Mouse (Mus musculus) frontal cortex, adult (tissue): ENCODE results near the gene 1700016C15Rik.

ENCODE experiments used
- ATAC-seq: cut with Nextera tagmentation; 2 replicates; pipeline ENCODE4 v1.9.2; 2017; ENCODE audit warnings: mild to moderate bottlenecking, moderate library complexity, mixed read lengths; ENCODE audit not compliant: low TSS enrichment

Gene 1700016C15Rik

DNA sequence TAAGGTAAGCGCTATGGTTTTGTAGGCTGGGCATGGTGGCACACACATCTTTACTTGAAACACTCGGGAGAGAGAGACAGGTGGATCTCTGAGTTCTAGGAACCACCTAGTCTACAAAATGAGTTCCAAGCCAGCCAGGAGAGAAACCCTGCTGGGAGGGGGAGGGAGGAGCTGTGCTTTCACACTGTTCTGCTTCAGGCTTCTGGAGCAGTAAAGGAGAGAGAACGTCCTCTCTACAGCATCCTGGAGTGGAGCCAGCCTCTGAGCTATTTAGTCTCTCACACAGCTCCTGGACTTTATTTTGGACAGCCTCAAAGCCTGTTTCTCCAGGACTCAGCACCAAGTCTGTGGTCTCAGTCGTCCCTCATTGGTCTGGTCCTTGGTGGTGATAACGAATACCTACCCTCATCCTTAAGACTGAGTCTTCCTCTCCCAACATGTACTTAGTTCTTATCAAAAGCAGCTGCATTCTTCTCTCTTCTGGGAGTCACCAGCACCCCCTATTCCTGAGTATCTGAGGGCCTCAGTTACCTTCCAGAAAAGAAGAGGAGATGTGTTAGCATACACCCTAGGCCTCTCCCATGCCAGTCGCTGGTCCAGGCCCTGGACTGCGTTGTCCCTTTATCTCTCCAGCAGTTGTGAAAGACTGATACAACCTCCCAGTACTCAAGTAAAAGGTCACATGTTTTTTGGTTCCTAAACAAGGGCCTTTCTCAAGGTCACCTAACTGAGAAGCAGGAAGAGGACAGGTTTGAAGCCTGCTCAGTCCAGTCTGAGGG lies 12.4 kb upstream of the 1700016C15Rik start:
- ATAC-seq: peak; percentile 65

DNA sequence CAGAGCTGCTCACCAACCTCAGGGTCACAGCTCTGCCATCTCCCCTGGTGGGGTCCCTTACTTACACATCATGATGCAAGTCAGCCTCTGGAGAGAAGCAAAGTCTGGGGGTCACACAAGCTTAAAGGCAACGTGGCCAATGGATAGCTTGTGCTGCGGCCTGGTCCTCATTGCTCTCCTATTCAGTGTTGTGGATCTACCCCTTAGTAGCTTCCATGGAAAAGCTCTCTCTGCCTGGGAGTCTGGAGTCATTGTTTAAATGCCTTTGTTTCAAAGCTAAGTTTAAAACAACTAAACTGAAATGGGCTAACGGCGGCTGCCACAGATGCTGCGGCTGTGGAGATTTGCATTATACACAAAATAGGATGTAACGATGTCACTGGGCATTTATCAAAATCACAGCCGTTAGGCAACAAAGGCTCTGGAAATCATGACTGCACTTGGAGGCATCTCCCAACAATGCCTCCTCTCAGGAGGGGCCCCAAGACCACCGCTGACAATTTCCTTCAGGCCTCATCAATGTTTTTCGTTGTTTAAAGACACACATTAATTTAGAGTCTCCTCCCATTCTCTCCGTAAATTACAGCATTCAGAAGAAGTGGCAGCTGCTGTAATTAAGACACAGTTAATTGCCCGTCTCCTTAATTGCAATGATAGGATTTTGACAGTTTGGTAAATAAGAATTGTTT lies 11.1 kb upstream of the 1700016C15Rik start:
- ATAC-seq: no peak

DNA sequence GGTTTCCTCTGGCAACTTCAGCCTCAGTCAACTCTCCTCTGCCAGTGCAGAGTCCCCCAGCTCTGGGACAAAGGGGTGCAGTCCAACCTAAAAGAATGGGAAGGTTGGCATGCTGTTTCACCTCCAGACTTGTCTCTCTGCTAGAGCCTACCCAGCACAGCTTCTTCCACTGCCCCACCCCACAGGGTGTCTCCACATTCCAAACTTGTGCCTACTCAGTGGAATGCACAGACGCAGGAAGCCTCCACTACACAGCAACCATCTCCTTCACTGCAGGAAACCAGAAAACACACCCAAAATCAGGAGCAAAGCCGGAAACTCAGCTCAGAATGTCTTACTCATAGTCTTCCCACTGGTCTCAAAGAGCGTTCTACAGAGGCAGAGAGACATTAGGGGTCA lies 10.6 kb upstream of the 1700016C15Rik start:
- no peak for ATAC-seq

DNA sequence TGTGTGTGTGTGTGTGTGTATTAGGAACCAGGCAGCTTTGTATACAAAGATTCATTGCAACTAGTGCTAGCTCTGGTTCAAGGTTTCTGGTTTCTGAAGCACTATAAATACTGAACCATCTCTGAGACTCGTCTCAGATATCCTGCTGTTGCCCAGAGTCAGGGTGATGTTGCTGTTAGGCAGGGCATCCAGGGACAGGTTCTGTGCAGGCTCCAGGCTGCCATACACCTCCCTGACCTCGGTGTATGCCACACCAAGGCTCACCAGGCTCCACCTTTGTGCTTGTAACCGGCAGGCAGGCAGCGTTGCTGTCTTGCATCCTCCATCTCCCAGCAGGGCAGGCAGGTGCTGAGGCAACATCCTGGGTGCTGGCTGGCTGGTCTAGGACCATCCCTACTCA lies 5.8 kb upstream of the 1700016C15Rik start:
- no peak for ATAC-seq

DNA sequence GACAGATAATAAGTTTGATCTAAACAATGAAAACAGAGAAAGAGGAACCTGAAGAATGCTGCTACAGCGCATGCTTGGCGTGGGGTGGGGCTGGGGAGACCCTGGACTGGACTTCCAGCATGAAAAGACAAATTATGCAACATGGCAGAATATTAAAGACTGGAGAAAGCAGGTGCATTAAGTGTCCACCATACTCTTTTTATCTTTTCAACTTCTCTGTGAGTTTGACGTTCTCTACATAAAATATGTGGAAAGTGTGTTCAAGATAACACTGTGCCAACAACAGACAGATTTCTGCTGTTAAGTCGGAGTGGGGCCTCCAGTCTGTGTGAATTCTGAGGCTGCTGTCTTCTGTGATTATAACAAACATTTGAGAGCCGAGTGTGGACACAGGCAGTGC lies 2.7 kb upstream of the 1700016C15Rik start:
- no peak for ATAC-seq

DNA sequence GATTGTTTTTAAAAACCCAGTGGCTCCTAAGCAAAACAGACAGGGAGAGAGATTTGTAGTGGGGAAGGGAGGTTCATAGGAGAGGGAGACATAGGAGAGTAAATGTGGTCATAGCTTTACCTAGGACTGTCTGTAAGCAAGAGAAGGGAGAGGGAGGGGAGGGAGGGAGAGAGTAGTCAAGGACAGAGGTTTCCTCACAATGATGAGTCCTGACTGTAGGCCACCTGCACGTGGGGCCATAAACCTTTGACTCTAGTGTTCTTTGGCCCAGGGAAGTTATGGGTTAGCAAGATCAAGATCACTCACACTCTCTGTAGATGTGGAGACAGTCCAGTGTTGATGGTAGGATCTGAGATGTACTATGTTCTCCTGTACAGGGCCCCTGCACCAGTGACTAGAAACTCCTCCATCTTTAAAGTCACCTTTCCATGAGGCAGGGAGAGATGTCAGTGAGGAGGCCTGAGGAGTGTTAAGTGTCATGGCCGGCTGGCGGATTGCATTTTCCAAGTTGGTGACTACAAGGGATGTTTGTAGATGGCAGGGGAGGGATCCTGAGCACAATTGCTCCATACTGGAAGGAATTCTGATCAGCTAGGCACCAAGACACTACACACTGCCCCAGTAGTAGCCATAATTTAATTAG lies 1.6 kb upstream of the 1700016C15Rik start:
- ATAC-seq: no peak

DNA sequence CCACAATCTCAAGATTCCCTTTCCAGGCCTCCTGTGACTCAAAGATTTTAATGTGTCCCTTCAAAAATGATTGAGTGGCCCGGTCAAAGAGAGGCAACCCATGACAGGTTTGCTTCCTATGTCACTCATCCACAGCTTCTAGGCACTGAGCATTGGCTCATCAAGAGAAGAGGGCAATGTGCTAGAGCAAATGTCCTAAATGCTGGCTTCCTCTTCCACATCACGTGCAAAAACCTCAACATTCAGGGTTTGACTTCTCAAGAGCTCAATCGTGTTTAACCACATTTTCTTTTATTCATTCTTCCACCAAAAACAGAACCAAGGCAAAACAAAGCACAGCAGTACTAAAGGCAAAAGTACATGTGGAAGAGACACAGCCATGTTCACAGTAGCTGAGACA lies 2.4 kb downstream of the 1700016C15Rik start:
- ATAC-seq: no peak

DNA sequence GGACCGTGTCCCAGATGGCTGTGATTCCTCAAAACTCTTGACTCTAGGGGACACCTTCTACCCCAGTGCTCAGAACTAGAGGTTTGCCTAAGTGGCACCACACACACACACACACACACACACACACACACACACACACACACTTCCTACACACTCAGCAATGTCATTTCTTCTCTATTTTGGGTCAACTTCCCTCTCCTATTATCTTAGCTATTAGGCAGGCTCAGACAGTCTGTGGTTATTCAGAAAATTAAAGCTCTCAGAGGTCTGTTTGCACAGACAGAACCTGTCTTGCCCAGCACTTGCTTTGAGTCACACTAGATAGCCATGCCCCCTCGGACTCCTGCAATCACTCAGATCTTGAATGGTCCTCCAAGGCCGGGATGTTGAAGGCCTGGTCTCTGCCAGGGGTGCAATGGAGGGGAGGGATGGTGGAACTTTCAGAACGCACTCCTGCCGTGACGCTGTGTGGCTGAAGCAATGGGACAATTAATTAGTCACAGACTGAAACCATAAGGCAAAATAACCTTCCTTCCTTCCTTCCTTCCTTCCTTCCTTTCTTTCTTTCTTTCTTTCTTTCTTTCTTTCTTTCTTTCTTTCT lies 8.0 kb downstream of the 1700016C15Rik start:
- ATAC-seq: no peak

DNA sequence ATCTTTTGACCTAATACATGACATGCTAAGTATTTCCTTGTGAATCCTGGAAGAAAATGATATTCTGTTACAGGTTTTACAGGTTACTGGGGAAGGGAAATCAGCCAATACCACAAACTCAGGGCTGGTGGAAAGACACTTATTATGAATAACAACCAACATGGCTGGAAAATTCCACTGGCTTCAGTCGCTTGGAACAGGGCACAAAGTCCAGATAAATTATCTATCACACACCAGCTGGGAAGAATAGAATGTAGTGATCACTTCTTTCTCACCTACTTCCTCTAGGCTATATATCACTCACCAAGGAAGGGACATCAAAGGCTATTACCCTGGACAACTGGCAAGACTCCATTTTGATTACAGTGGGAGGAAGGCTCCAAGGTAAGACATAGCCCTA lies 11.1 kb downstream of the 1700016C15Rik start:
- no peak for ATAC-seq

DNA sequence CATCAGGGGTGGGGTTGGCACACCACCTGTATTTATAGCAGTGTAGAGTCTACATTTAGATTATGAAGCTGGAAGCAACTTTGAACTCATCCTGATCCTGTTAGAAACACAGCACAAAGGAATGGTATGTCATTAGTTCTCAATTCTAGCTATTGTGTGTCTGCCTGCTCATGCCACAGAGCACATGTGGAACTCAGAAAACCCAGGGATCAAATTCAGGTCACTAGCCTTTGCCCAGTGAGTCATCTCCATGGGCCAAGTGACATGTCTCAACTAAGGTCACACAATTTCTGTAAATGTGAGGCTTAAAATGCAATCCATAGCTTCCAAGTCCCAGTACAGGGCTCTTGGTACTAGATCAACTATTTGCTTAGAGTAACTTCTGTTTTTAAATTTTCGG lies 12.5 kb downstream of the 1700016C15Rik start:
- no peak for ATAC-seq

DNA sequence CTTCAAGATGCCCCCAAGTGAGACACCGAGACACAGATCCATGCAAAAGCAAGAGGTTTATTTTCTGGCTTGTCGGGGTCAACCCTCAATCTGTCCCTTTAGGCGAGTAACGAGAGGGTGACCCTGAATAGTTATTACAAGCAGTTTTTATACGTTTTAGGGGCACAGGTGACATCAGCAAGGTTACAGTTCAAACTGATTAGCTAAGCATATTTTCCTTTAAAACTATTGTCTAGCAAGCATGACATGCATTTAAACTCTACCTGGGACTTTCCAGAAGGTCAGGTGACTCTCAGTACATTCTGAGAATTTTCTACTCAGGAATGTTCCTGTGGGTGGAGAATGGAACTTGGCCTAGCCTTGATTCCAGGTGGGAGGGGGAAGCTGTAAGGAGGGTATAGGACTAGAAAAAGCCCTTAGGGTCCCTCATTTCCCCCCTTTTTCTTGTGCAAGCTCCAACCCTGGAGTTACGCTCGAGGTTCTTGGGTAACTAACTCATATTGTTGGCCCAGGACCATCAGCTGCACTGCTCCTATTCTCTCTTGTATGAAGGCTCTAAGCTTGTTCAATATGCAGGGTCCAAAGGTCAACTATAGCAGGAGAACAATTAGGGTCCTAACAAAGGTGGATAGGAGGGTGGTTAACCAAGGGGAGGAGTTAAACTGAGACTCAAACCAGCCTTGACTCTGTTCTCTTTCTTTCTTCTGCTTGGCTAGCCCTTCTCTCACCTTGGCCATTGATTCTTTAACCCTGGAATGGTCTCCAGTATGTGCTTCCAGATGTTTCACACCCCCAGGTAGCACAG lies 15.1 kb downstream of the 1700016C15Rik start:
- ATAC-seq: no peak

DNA sequence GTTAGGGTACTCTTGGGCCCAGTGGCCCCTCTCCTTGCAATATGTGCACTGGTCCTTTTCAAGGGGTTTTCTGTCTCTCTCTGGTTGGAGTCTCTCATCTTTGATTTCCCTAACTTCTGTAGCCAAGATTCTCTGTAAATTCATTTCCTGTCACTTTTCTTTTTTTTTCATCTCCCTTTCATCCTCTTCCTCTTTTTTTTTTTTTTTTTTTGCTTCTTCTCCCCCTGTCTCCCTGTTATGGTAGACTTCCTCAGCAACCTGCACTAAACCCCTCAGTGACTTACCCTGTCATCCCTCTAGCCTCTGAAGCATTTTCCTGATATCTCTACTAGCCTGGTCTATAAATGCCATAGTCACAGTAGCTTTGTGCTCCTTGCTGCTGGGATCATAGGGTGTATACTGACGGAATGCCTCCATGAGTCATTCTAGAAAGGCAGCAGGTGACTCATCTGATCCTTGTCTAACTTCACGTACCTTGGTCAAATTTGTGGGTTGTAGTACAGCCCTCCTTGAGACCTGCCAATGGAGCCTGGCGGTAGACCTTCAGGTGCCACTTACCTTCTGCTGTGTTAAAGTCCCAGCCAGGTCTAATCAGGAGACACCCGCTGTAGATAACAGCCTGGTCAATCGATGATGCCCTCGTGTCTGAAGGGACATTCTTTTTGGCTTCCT lies 18.4 kb downstream of the 1700016C15Rik start:
- ATAC-seq: no peak

DNA sequence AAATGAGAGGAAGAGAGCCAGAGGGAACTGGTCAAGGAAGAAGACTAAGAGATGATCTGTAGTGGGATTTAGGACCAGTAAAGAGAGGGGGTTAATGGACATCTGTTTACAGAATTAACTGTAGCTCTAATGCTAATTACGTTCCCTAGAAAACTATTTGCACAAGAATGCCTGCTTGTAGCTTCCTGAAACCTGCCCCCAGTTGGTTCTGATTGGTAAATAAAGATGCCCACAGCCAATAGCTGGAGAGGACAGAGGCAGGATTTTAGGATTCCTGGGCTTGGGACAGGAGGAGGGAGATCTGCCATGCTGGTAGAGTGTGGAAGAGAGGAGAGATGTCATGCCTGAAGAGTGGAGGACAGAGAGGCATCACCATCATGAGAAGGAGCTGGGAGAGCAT lies 23.9 kb downstream of the 1700016C15Rik start:
- no peak for ATAC-seq

DNA sequence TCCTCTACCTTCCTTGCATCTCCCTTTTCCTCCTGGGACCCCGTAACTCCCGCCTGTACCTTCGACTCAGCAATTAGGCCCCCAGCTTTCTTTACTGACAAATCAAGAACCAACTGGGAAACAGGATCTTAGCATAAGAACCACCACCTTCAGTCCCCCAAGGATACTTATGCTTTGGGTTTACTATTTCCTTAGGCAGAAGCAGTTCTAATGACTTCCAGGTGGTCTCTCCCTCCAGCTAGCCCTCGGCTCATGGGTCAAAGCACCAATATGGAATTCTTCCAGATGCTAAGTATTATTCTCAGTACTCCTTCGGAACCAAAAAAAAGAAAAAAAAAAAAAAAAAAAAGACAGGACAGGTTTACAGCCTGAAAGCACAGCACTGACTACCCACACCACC lies 27.6 kb downstream of the 1700016C15Rik start:
- no peak for ATAC-seq

DNA sequence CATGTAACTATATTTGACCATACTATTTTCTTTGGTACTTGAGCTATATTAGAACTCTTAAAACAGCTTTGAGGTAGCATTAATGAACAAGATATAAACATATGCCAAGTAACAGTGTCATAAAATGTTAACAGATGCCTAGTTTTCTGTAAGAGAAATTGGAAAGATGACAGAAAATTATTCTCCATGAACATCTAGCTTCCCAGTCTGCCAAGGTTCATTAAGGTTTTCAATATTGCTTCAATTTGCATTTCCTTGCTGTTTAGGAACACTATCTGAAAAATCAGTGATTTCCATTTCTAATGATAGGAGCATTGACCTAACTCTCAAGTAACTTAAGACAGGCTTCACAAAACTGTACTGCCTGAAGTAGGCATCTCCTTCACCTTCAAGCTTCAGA lies 39.3 kb downstream of the 1700016C15Rik start:
- ATAC-seq: no peak

DNA sequence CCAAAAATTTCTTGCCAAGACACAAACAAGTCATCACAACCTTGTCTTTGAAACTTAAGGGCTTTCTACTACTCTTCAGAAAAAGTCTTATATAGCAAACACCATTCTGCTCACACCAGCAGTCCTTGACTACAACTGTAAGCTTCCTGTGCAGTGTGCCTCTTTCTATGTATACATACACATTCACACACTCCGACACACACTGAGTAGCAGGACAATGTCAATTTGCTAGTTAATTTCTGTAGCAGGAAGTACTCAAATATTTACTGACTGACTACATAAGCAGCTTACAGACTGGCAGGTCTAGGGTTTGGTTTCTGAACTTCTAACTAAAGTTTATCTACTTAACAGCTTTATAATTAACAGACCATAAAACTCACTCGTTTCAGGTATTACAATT lies 47.8 kb downstream of the 1700016C15Rik start:
- no peak for ATAC-seq

DNA sequence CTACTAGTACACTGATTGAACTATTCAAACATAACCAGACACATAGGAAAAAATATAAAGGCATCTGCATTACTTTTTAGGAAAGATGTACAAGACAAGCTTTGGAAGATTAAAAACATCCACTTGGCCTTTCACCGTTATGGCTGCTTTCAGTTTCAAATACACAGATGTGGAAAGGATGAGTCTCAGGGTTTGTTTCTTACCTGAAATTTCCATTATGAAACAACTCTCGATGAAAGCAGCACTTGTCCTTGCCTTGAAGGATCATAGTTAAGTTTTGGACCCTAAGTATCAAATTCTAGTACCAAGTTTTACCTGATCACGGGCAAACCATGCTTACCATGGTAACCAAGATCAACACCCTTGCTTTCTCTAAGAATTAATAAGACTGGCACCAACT lies 63.2 kb downstream of the 1700016C15Rik start:
- no peak for ATAC-seq

DNA sequence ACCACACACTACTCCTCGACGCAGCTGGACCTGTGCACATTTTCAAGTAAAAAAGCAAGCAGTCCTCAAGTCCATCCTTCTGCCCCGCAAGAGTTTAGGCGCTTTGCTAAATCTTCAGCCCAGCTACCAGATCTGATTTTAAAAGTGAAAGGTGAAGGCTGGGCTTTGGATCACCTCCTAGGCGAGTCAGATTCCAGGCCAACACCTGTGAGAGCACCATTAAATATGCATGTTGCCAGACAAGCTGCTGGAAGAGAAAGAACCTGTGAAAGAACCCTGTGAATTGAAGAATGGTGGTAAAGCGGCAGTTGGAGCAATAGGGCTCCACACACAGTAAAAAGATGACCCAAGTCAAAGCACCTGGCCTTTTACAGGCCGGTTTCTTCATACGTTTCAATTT lies 65.3 kb downstream of the 1700016C15Rik start:
- ATAC-seq: no peak

DNA sequence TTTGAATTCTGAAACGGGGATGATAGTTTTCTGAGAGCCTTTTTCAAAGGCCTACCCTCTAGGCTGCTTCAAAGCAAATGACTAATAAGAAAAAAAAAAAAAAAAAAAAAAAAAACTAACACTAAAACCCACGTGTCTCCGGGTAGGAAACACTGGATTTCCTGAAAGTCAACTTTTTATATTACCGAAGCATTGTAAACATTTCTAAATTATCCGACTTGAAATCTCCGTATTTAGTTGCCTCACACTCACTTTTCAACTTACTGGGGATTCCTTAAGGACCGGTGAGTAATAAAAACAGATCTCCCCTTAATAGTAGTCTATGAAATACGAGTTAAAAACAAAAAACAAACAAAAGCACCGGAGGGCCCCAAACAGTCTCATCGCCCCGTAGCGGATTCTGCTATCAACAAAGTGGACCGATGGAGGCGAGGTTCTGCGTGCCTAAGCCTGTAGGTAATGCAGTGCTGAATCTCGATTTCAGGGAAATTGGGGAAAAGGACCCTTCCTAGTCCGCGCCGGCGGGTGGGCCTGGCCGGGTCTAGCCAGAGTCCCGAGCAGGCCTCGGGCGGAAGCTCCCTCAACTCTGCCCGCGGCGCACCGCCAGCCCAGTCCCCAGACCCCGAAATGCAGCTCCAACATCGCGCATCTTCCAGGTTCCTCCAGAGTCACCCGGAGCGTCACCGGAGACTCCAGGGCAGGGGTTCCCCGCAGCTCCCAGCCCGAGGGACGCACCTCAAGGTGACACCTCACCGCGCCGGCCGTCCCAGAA lies 66.0 kb downstream of the 1700016C15Rik start:
- no peak; the same call in none of the 2 replicates for ATAC-seq

DNA sequence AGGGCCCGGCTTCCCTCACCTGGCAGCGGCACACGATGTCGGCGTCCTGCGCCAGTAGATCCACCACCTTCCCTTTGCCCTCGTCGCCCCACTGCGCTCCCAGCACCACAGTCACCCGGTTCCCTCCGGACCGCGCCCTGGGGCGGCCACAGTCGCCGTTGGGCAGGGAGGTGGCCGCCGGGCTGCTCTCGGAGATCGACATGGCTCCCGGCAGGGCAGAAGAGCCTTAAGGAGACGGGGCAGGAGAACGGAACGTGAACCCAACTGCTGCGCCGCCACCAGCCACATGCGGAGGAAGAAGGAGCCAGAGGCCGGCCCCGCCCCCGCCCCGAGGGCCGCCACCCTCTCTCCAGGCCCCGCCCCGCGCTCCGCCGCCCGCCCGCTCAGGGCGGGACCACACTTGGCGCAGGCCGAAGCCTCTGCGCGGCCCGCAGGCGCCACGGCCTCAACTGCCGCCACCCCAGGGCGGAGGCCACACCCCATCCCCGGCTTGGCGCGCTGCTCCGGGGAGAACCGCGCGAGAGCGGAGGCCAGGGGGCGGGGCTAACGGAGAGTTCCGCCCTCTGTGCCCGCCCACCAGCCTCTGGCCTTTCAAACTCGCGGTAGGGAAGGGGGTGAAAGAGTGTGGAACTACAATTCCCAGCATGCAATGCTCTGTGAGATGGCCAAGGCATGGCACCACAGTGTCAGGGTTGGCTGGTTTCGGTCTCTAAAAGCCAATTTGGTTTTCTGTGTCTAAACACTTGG lies 66.8 kb downstream of the 1700016C15Rik start, which contains the start of gene Adss:
TSS of gene Adss (minus strand) at position 319 of the 747 bp plus-strand sequence.
- peak; percentile 96 for ATAC-seq
